19 mouse cellular contexts compared by ENCODE assay signal in genomic region chr13:104042738-104043137, GRCm38 (mm10).
DNase-seq lines count a peak whose midpoint lies in the region; ATAC-seq and TF ChIP-seq lines count a peak whose summit lies in the region.
"Had no signal": no experiment of that assay in that cellular context is flagged by ENCODE, and none has a peak within 500 bp of the region (broad histone marks: within the 10 kb centered on the region; RNA-seq: fewer than 3 reads in every experiment).

No protein-coding gene starts in this region.

- H3K79me2 ChIP-seq in liver, adult 2 months (ENCODE audit: control insufficient read depth, insufficient read depth, low read length): no peaks in the 10 kb centered on the region

- 0 out of 2 replicates have a peak, but pooled peaks cover 2% of the 10 kb centered on the region for H3K36me3 ChIP-seq in liver, adult 2 months (ENCODE audit: control insufficient read depth, insufficient read depth, low read length)
- no peaks in the 10 kb centered on the region for H3K36me3 ChIP-seq in liver, embryonic 11.5 days (ENCODE audit: control insufficient read depth, insufficient read depth, low read length)

- TF ChIP-seq CTCF in liver, adult 2 months (IDR thresholded peaks at IDR 0.05; ENCODE audit: low read depth, low read length): no peak

- H3K27ac ChIP-seq in liver, adult 2 months (replicated peaks; ENCODE audit: insufficient read depth, low read depth, low read length): no peak overlapping the region
- H3K27ac ChIP-seq in liver, embryonic 11.5 days (ENCODE audit: low read depth, low read length): no peak overlapping the region
- H3K27ac ChIP-seq: forebrain, embryonic 12.5 days; hindbrain, postnatal 0 days; liver, embryonic 14.5 days; midbrain, embryonic 12.5 days had no signal

- no peak for ATAC-seq in liver, embryonic 11.5 days (replicated peaks; ENCODE audit: low FRiP score)
- ATAC-seq in neutrophil, adult 5-6 weeks (ENCODE audit: extremely low read depth, insufficient number of reproducible peaks, low FRiP score, poor library complexity, severe bottlenecking): peak; percentile 40; the same call in 1 of the 2 replicates
- ATAC-seq: hindbrain, postnatal 0 days had no signal

- H3K4me2 ChIP-seq in liver, embryonic 11.5 days: no peak overlapping the region
- H3K4me2 ChIP-seq: forebrain, embryonic 12.5 days; midbrain, embryonic 12.5 days had no signal

- DNase-seq in liver, adult 2 months (ENCODE audit: extremely low read depth, low read depth, low spot score): peak; percentile 47
- no peak for DNase-seq in liver, embryonic 11.5 days (ENCODE audit: low spot score)
- DNase-seq in T-cell, adult 2 months (ENCODE audit: low spot score): peak; percentile 24
- peak; percentile 60 for DNase-seq in thymus, postnatal 14 days
- DNase-seq in frontal cortex, postnatal 14 days (ENCODE audit: low spot score in 2 of 2): no peak
- DNase-seq in cerebellum, adult 9-11 months: no peak
- no peak for DNase-seq in gastrocnemius, adult 8-10 months (ENCODE audit: low spot score in 2 of 2)
- DNase-seq: adrenal gland, adult 2 months; cerebellum, postnatal 14 days; kidney, adult 8-10 months; layer of hippocampus, postnatal 36 days; left cerebral cortex, postnatal 4 days; retina, postnatal 1 day; right cerebral cortex, postnatal 4 days had no signal

- no peaks in the 10 kb centered on the region for H3K27me3 ChIP-seq in liver, adult 2 months (ENCODE audit: control insufficient read depth, insufficient read depth, low read length)
- no peaks in the 10 kb centered on the region for H3K27me3 ChIP-seq in liver, embryonic 11.5 days (replicated peaks; ENCODE audit: control insufficient read depth, insufficient read depth, low read length)
- H3K27me3 ChIP-seq: forebrain, embryonic 12.5 days; midbrain, embryonic 12.5 days had no signal

- H3K4me3 ChIP-seq in liver, adult 2 months (ENCODE audit: insufficient read depth, low read depth, low read length): no peak overlapping the region
- no peak overlapping the region for H3K4me3 ChIP-seq in liver, embryonic 11.5 days (ENCODE audit: low read depth, low read length)
- H3K4me3 ChIP-seq: forebrain, embryonic 12.5 days; midbrain, embryonic 12.5 days had no signal

- H3K9me3 ChIP-seq in liver, embryonic 11.5 days (ENCODE audit: control insufficient read depth, low read length): no peaks in the 10 kb centered on the region
- H3K9me3 ChIP-seq: forebrain, embryonic 12.5 days; midbrain, embryonic 12.5 days had no signal

- 94% methylated on average over 8 of the region's 8 CpGs for WGBS in liver, adult 2 months
- 91% methylated on average over 8 of the region's 8 CpGs for WGBS in liver, embryonic 11.5 days

- TF ChIP-seq POLR2A in liver, adult 2 months (IDR thresholded peaks at IDR 0.05; ENCODE audit: extremely low read depth, insufficient read depth, low read length): no peak

- no peak overlapping the region for H3K9ac ChIP-seq in liver, adult 2 months (ENCODE audit: low read depth, low read length)
- no peak overlapping the region for H3K9ac ChIP-seq in liver, embryonic 11.5 days (ENCODE audit: low read depth, low read length)
- H3K9ac ChIP-seq: forebrain, embryonic 12.5 days; liver, embryonic 14.5 days; midbrain, embryonic 12.5 days had no signal

- H3K4me1 ChIP-seq in liver, adult 2 months (ENCODE audit: control insufficient read depth, insufficient read depth, low read length): peaks cover 25% of the 10 kb centered on the region
- H3K4me1 ChIP-seq in liver, embryonic 11.5 days (replicated peaks; ENCODE audit: control insufficient read depth, insufficient read depth, low read length): peaks cover 16% of the 10 kb centered on the region

Comparison
In these comparisons a context has a peak if more than half of its experiments do, and no peak if none do; other contexts are left out.
1. DNase-seq: peak in liver, adult 2 months (single experiment), T-cell, adult 2 months (single experiment) and thymus, postnatal 14 days (single experiment); none in liver, embryonic 11.5 days (single experiment), frontal cortex, postnatal 14 days (0 of 2), cerebellum, adult 9-11 months (single experiment) and gastrocnemius, adult 8-10 months (0 of 2).